Mouse (Mus musculus): ENCODE results near the gene Dnajb2. TPM values are rescaled to one million over a fixed set of nuclear protein-coding genes. Genes with fewer than 3 reads are reported as not detected.

The Dnajb2 gene
- polyA plus RNA-seq (2017; shearing (Covaris generic)), result 151 TPM

GRCm38 (mm10) chr1:75236117-75237050 is at the start of gene Dnajb2:
Dnajb2 (plus strand) TSS chr1:75236406.

GRCm38 (mm10) chr1:75191622-75192402 is 44.4 kb upstream of the Dnajb2 start, which contains the start of the genes Ankzf1 and Atg9a:
Ankzf1 (plus strand) TSS chr1:75192151.
Atg9a (minus strand) TSS chr1:75192196.

GRCm38 (mm10) chr1:75210136-75211087 is 25.8 kb upstream of the Dnajb2 start, which contains the start of the genes Glb1l and Stk16:
Glb1l (minus strand) TSS chr1:75210813.
Stk16 (plus strand) TSS chr1:75210838.

GRCm38 (mm10) chr1:75219531-75219930 is 16.7 kb upstream of the Dnajb2 start, which contains the start of gene Tuba4a:
Tuba4a (minus strand) TSS chr1:75219865.

GRCm38 (mm10) chr1:75231664-75232152 is 4.5 kb upstream of the Dnajb2 start, which contains the start of gene A630095N17Rik:
A630095N17Rik (minus strand) TSS chr1:75232102.

GRCm38 (mm10) chr1:75264091-75264880 is 28.1 kb downstream of the Dnajb2 start, which contains the start of gene Ptprn:
Ptprn (minus strand) TSS chr1:75264502.

GRCm38 (mm10) chr1:75278228-75278627 is 42.0 kb downstream of the Dnajb2 start, which contains the start of gene Resp18:
Resp18 (minus strand) TSS chr1:75278415.

Other genes with a start within 250 kb of the Dnajb2 start
- gene Nhej1, start 111.2 kb upstream of the Dnajb2 start, polyA plus RNA-seq (2017; shearing (Covaris generic)), result 8.2 TPM
- gene Slc23a3, start 102.5 kb upstream of the Dnajb2 start, polyA plus RNA-seq (2017; shearing (Covaris generic)), result 0.17 TPM
- 172 TPM for gene Cnppd1, start 93.7 kb upstream of the Dnajb2 start, polyA plus RNA-seq (2017; shearing (Covaris generic))
- gene Retreg2, start 93.6 kb upstream of the Dnajb2 start, polyA plus RNA-seq (2017; shearing (Covaris generic)), result 87.0 TPM
- gene Zfand2b, start 67.8 kb upstream of the Dnajb2 start, polyA plus RNA-seq (2017; shearing (Covaris generic)), result 65.9 TPM
- 5.0 TPM for gene Abcb6, start 56.0 kb upstream of the Dnajb2 start, polyA plus RNA-seq (2017; shearing (Covaris generic))
- 23.6 TPM for gene Ankzf1, start 44.3 kb upstream of the Dnajb2 start, polyA plus RNA-seq (2017; shearing (Covaris generic))
- 19.8 TPM for gene Atg9a, start 44.2 kb upstream of the Dnajb2 start, polyA plus RNA-seq (2017; shearing (Covaris generic))
- 6.6 TPM for gene Glb1l, start 25.6 kb upstream of the Dnajb2 start, polyA plus RNA-seq (2017; shearing (Covaris generic))
- gene Stk16, start 25.6 kb upstream of the Dnajb2 start, polyA plus RNA-seq (2017; shearing (Covaris generic)), result 59.6 TPM
- 309 TPM for gene Tuba4a, start 16.5 kb upstream of the Dnajb2 start, polyA plus RNA-seq (2017; shearing (Covaris generic))
- not detected for gene A630095N17Rik, start 4.3 kb upstream of the Dnajb2 start, polyA plus RNA-seq (2017; shearing (Covaris generic))
- 0.17 TPM for gene Ptprn, start 28.1 kb downstream of the Dnajb2 start, polyA plus RNA-seq (2017; shearing (Covaris generic))
- gene Resp18, start 42.0 kb downstream of the Dnajb2 start, polyA plus RNA-seq (2017; shearing (Covaris generic)), result not detected
- 48.6 TPM for gene Dnpep, start 81.6 kb downstream of the Dnajb2 start, polyA plus RNA-seq (2017; shearing (Covaris generic))
- not detected for gene Des, start 123.9 kb downstream of the Dnajb2 start, polyA plus RNA-seq (2017; shearing (Covaris generic))
- 0.91 TPM for gene Speg, start 138.9 kb downstream of the Dnajb2 start, polyA plus RNA-seq (2017; shearing (Covaris generic))
- 72.5 TPM for gene Gmppa, start 199.5 kb downstream of the Dnajb2 start, polyA plus RNA-seq (2017; shearing (Covaris generic))
- not detected for gene Asic4, start 214.0 kb downstream of the Dnajb2 start, polyA plus RNA-seq (2017; shearing (Covaris generic))
- gene Chpf, start 242.9 kb downstream of the Dnajb2 start, polyA plus RNA-seq (2017; shearing (Covaris generic)), result 33.8 TPM
- 1.7 TPM for gene Tmem198, start 243.1 kb downstream of the Dnajb2 start, polyA plus RNA-seq (2017; shearing (Covaris generic))